Mouse (Mus musculus): ENCODE results near the gene Rpl7l1. TPM values are rescaled to one million over a fixed set of nuclear protein-coding genes. Genes with fewer than 3 reads are reported as not detected.

Rpl7l1 gene
- total RNA-seq (2023), result 60.5 TPM

DNA sequence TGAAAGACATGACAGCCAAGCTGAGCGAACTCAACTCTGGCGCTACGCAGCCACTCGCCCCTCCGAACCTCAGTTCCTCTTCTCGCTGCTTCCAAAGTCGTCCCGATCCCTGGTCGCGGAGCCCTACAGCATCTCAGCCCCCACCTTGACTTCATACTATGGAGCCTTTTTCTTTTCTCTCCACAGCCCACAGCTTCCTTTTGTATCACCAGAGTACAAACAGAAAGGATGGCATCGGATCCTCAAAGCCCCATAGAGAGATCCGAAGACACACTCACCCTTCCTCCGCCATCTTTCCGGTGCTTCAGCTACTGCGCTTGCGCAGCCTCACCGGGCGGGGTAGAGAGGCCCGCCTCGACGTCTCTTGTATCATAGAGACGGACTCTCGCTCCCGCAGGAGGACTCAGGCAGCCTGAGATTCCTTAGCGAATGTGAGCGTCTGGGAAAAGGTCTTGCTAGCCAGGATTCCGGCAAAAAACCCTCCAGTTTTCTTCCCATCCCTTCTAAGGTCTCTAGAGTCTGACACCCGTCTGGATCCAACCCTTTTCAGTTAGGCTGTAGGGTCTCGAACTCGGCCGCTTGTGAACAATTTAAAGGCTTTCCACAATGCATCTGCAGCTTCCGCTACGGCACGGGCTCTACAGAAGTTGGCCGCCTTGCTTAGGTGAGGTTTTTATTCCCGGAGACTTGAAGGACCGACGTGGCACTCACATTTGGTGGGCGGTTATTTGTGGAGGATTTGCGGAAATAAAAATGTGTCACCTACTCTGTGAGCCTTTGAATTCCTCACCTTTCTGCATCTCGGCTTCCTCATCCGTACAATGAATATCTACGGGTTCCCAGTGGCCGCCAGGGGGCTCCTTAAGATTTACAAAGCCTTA lies at the start of gene Rpl7l1:
Gene Rpl7l1 (minus strand): TSS at position 332 of the 881 bp plus-strand sequence.

DNA sequence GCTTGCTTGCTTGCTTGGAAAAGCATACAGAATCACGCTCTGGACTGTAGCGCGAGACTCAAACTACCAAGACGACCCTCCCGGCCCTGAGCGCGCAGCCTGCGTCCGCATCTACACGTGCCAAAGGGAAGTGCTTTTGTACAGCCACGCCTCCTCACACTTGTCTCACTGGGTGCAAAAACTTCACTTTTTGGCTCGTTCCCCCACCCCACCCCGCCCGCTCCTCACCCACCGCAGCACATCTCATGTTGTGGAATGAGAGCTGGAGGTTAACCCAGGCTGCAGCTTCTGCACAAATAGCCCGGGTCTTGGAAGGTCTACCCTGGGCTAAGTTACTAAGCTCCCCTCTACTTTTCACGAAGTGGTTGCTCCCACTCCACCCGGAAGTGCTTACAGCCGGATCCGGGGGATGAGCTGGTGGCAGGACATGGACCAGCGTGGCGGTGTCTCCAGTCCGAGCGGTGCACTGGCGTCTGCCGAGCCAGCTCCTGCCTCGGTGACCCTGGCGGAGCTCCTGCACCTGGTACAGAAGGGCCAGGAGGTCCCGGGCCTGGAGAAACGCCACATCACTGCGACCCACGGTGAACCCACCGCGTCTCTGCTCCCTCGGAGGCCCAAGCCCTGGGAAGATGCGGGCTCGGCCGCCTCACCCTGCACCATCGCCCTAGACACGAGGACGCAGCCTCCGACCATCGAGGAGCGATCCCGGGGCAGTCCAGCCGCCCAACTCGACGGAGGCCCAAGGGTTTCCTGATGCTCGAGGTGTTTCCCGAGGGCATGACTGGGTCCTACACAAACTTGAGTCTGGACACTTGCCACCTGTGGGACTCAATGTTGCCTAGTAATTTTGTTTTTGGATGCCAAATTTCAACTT lies 9.8 kb downstream of the Rpl7l1 start, which contains the start of gene 2310039H08Rik:
Gene 2310039H08Rik (plus strand): TSS at position 232 of the 874 bp plus-strand sequence.

DNA sequence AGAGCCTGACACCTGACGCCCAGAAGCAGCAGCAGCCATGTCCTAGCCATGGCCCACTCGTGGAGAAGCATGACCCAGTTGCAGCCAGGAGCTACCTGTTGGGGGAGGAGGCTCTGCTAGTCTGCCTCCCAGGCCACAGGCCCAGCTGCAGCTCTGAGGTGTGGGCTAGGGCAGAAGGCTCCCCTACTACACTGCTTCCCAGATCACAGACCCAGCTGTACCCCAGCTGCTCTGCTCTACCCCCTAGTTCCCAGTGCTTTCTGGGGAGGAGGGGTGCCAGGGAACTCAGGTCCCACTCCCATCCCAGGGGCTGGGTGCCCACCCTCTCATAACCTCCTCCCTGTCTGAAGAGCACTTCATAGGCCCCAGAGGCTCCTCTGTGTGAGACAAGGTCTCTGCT lies 18.9 kb downstream of the Rpl7l1 start, which contains the start of gene Ptcra:
Gene Ptcra (minus strand): TSS at position 169 of the 400 bp plus-strand sequence.

DNA sequence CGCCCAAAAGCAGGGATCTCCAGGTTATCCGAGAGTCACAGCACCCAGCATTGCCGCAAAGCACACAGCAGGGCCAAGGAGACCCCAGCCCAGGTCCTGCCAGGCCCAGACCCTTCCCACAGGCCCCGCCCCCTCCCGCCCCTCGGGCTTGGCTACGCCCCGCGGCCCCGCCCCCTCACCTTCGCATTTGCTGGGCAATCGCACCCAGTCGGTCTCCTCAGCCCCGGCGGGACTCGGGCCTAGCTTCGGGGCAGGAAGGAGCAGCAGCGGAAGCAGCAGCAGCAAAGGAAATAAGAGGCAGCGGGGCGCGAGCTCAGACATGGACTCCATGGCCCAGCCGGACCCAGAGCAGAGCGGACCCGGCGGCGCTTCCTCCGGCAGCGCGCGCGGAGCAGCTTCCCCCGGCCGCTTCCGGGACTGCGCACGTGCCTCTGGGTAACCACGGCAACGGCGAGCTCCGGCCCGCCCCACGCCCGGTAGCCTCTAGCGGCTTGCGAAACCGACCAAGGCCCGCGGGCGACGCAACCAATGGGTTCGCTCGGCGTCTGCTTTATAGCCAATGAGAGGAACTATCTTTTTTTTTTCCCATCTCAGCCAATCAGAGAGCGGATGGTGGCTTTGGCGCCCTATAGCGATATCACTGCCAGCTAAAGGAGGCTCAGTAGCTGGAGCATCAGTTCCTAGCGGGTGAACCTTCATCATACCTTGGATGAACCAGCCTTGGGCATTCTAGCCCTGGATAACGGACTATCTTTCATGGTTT lies 30.5 kb downstream of the Rpl7l1 start, which contains the start of gene Cnpy3:
Gene Cnpy3 (minus strand): TSS at position 421 of the 763 bp plus-strand sequence.

DNA sequence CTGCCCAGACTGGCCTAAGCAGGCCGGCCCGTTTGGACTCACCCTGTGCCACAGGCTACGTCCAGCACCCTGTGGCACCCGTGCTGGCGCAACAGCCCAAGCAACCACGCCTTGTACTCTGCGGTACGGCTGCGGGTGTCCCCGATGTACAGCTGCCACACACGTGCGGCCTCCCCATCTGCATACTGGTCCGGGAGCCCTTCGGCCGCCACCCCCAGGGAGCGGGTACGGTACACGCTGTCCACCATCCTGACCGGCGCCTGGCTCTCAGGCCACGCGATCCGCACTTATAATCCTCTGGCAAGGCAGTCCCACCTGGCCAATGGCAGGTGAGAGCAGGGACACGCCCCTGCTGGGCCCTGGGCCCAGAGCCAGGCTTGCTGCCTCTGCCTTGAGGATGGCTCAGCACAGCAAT lies 53.6 kb downstream of the Rpl7l1 start, which contains the start of gene Gnmt:
Gene Gnmt (minus strand): TSS at position 265 of the 415 bp plus-strand sequence.

Other genes starting within 250 kb of the Rpl7l1 start
- 13.4 TPM for gene Cul9, start 236.3 kb downstream of the Rpl7l1 start, total RNA-seq (2023)
- 62.6 TPM for gene Srf, start 226.5 kb downstream of the Rpl7l1 start, total RNA-seq (2023)
- not detected for gene Ptk7, start 153.2 kb downstream of the Rpl7l1 start, total RNA-seq (2023)
- 16.8 TPM for gene Klc4, start 136.7 kb downstream of the Rpl7l1 start, total RNA-seq (2023)
- gene Mrpl2, start 136.4 kb downstream of the Rpl7l1 start, total RNA-seq (2023), result 29.7 TPM
- gene Cul7, start 132.3 kb downstream of the Rpl7l1 start, total RNA-seq (2023), result 5.2 TPM
- 28.7 TPM for gene Rrp36, start 108.3 kb downstream of the Rpl7l1 start, total RNA-seq (2023)
- 45.7 TPM for gene Mea1, start 103.9 kb downstream of the Rpl7l1 start, total RNA-seq (2023)
- 40.5 TPM for gene Klhdc3, start 101.8 kb downstream of the Rpl7l1 start, total RNA-seq (2023)
- gene Ppp2r5d, start 77.6 kb downstream of the Rpl7l1 start, total RNA-seq (2023), result 39.6 TPM
- gene Pex6, start 71.2 kb downstream of the Rpl7l1 start, total RNA-seq (2023), result 29.7 TPM
- gene Gnmt, start 53.5 kb downstream of the Rpl7l1 start, total RNA-seq (2023), result 0.94 TPM
- gene Cnpy3, start 30.5 kb downstream of the Rpl7l1 start, total RNA-seq (2023), result 57.5 TPM
- gene Ptcra, start 19.0 kb downstream of the Rpl7l1 start, total RNA-seq (2023), result not detected
- 18.1 TPM for gene 2310039H08Rik, start 10.0 kb downstream of the Rpl7l1 start, total RNA-seq (2023)
- 55.5 TPM for gene Bicral, start 75.8 kb upstream of the Rpl7l1 start, total RNA-seq (2023)
- gene Tbcc, start 108.0 kb upstream of the Rpl7l1 start, total RNA-seq (2023), result 12.5 TPM
- gene Prph2, start 127.8 kb upstream of the Rpl7l1 start, total RNA-seq (2023), result not detected
- 110 TPM for gene Ubr2, start 227.9 kb upstream of the Rpl7l1 start, total RNA-seq (2023)

All from CD4-positive naive resting alpha-beta T cell, adult 76 days (primary cell).